Mouse (Mus musculus) liver, adult 2 months (tissue): Measurements from ENCODE around the gene Crxos. TPM values are rescaled to one million over a fixed set of nuclear protein-coding genes. Genes with fewer than 3 reads are reported as not detected.

Experiments
- DNase-seq: peaks from one replicate; pipeline ENCODE4 v3.0.0-alpha.2; 2011; ENCODE audit warnings: low read depth, low spot score; ENCODE audit errors: extremely low read depth
- H3K27ac ChIP-seq: fragments of 200-500 bp; replicated peaks from 2 replicates; pipeline ENCODE4 v1.5.1; 2012; ENCODE audit warnings: low read depth, mild to moderate bottlenecking, control low read depth, inconsistent platforms, low read length; ENCODE audit not compliant: insufficient read depth
- H3K27me3 ChIP-seq: fragments of 200-500 bp; 2 replicates; pipeline ENCODE4 v1.6.1; 2012; ENCODE audit warnings: mild to moderate bottlenecking, moderate library complexity, low read length, inconsistent platforms; ENCODE audit not compliant: control insufficient read depth, insufficient read depth
- H3K36me3 ChIP-seq: fragments of 200-500 bp; 2 replicates; pipeline ENCODE4 v1.6.1; 2012; ENCODE audit warnings: low read length, inconsistent platforms; ENCODE audit not compliant: control insufficient read depth, insufficient read depth
- H3K4me1 ChIP-seq: fragments of 200-500 bp; 2 replicates; pipeline ENCODE4 v1.6.1; 2011; ENCODE audit warnings: low read length; ENCODE audit not compliant: control insufficient read depth, insufficient read depth
- H3K4me3 ChIP-seq: fragments of 200-500 bp; 2 replicates; pipeline ENCODE4 v1.5.1; 2011; ENCODE audit warnings: low read depth, mild to moderate bottlenecking, control low read depth, low read length, moderate library complexity; ENCODE audit not compliant: insufficient read depth
- H3K79me2 ChIP-seq: fragments of 200-500 bp; 2 replicates; pipeline ENCODE4 v1.6.1; 2012; ENCODE audit warnings: inconsistent platforms, mild to moderate bottlenecking, low read length, moderate library complexity; ENCODE audit not compliant: control insufficient read depth, insufficient read depth
- H3K9ac ChIP-seq: fragments of 200-500 bp; 2 replicates; pipeline ENCODE4 v1.6.1; 2012; ENCODE audit warnings: low read depth, mild to moderate bottlenecking, control low read depth, inconsistent platforms, low read length
- CTCF ChIP-seq: fragments of 200-500 bp; IDR thresholded peaks from 2 replicates; pipeline ENCODE4 v1.5.1; 2011; ENCODE audit warnings: low read depth, low read length, control low read depth
- POLR2A ChIP-seq: fragments of 200-500 bp; IDR thresholded peaks from 2 replicates; pipeline ENCODE4 v1.6.1; 2011; ENCODE audit warnings: low read length, control low read depth; ENCODE audit not compliant: insufficient read depth; ENCODE audit errors: extremely low read depth
- WGBS: fragments of 180-500 bp; shearing (Covaris S2); methylation state at CpG from one replicate; pipeline ENCODE4 v1.1.7; 2018; 5-methylcytosine and 5-hydroxymethylcytosine counted together
- polyA plus RNA-seq: library from polyadenylated mRNA; depleted of rRNA; stranded (reverse); fragments of >200 nt; gene quantifications from 2 replicates; pipeline ENCODE4 v1.2.3, GENCODE M21; 2012; rRNA removed
- total RNA-seq: library from RNA; depleted of rRNA; stranded (reverse); fragments of >200 nt; gene quantifications from 2 replicates; pipeline ENCODE4 v1.2.3, GENCODE M21; 2014; rRNA removed

Gene Crxos
- total RNA-seq (not detected in 2 replicates), polyA plus RNA-seq (not detected in 2 replicates)

DNA sequence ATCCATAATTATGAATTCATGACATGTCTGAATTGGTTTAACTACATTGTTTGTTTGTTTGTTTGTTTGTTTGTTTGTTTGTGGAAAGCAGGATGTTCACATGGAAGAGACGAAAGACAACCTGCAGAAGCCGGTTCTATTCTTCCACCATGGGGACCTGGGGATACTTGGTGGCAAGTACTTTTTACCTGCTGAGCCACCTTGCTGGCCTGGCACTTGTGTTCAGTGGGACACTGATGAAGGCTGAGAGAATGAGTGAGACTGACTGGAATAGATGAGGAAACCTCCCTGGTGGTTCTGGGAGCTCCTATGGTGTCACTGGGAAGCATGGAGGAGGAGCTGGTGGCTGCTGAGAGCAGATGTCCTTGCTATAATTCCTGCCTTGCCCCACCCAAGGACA, at the start of gene Crxos:
Crxos (plus strand) TSS at position 301 of the 400 bp plus-strand sequence.
- Histone ChIP-seq H3K4me3 (no peak within 1 kb of the TSS), H3K4me1 (no peaks in the 10 kb centered on the region), H3K9ac (no peak within 1 kb of the TSS), H3K79me2 (no peaks in the 10 kb centered on the region), H3K27ac (no peak within 1 kb of the TSS), H3K36me3 (no peaks in the 10 kb centered on the region), H3K27me3 (no peaks in the 10 kb centered on the region)
- TF ChIP-seq CTCF (no peak), POLR2A (no peak)
- WGBS, result 91% methylated on average over 2 of the region's 2 CpGs
- DNase-seq, result no peak

GRCm38 (mm10) chr7:15839578-15839977, 42.8 kb upstream of the Crxos start, which contains the start of gene Obox6:
Gene Obox6 (minus strand): TSS chr7:15839678.
- H3K79me2 ChIP-seq, result no peaks in the 10 kb centered on the region
- H3K36me3 ChIP-seq, result no peaks in the 10 kb centered on the region
- no peaks in the 10 kb centered on the region for H3K27me3 ChIP-seq
- no peak within 1 kb of the TSS for H3K4me3 ChIP-seq
- 88% methylated on average over 3 of the region's 3 CpGs for WGBS
- DNase-seq, result no peak
- TF ChIP-seq POLR2A (no peak), CTCF (no peak)
- H3K27ac ChIP-seq, result no peak within 1 kb of the TSS
- H3K4me1 ChIP-seq, result no peaks in the 10 kb centered on the region
- H3K9ac ChIP-seq, result no peak within 1 kb of the TSS

DNA sequence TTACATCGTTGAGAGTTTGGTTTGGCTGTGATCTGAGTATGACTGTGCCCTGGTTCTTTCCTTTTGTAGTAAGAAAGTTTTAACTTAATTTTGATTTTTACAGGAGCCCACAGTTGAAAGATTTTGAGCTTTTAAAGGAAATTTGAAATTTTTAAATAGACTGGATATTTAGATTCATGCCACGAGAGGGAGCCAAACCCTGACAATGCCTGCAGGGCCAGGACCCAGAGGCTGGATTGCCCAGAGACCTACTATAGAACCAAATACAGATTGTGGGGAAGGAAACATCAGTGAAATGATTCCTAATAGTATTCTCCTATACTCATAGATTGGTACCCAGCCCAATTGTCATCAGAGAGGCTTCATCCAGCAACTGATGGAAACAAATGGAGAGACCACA, 22.8 kb upstream of the Crxos start:
- WGBS, result 38% methylated on average over 2 of the region's 2 CpGs

DNA sequence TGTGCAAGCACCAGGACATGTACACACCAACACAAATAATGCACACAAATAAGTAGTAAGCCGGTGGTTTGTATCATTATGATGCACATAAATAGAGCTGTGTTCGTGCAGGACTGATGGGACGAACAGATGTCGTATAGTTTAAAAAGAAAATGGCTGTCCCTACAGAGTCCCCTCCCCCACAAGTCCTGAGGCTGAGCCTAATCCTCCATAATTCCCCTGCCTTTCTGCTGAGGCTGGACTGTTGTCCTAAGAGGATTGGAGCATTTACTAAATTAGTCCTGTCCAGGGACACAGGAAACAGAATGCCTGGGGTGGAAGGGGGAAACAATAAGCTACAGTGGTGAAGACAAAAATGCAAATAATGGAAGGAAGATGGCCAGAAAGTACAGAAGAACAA, 18.3 kb upstream of the Crxos start:
- no peak overlapping the region for H3K9ac ChIP-seq
- TF ChIP-seq CTCF, result no peak
- TF ChIP-seq POLR2A, result no peak
- no peaks in the 10 kb centered on the region for H3K36me3 ChIP-seq
- H3K79me2 ChIP-seq, result no peaks in the 10 kb centered on the region
- DNase-seq, result no peak
- H3K27me3 ChIP-seq, result no peaks in the 10 kb centered on the region
- 80% methylated on average over 4 of the region's 4 CpGs for WGBS
- H3K27ac ChIP-seq, result no peak overlapping the region
- H3K4me1 ChIP-seq, result no peaks in the 10 kb centered on the region
- no peak overlapping the region for H3K4me3 ChIP-seq

More for the DNA sequence above, 22.8 kb upstream of the Crxos start:
- H3K27ac ChIP-seq, result no peak overlapping the region
- H3K9ac ChIP-seq, result no peak overlapping the region
- peak; percentile 36; the same call in 1 of the 2 replicates for TF ChIP-seq CTCF
- no peak for TF ChIP-seq POLR2A
- H3K36me3 ChIP-seq, result no peaks in the 10 kb centered on the region
- no peaks in the 10 kb centered on the region for H3K27me3 ChIP-seq
- no peaks in the 10 kb centered on the region for H3K79me2 ChIP-seq
- H3K4me1 ChIP-seq, result no peaks in the 10 kb centered on the region
- H3K4me3 ChIP-seq, result no peak overlapping the region
- DNase-seq, result no peak

DNA sequence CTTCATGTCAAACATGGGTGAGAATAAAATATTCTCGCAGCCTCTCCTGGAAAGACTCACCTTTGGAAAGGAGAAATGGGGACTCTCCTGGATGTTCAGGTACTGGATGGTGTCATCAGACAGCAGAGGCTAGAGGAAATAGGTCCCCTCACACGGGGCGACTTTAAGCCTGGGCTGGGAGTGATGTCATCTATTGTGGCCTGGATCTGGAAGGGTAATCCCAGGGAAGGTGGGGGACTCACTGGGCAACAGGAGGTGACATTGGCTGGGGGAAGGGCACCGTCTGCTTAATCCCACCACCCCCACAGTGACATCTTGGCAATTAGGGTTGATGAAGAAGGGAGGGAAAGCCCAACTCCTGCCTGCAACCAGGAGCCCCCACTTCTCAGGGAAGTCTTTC, 2.7 kb upstream of the Crxos start, which contains the start of gene Crx:
Crx (minus strand) TSS at position 213 of the 400 bp plus-strand sequence.
- Histone ChIP-seq H3K79me2 (no peaks in the 10 kb centered on the region), H3K27me3 (no peaks in the 10 kb centered on the region), H3K27ac (no peak within 1 kb of the TSS), H3K4me1 (no peaks in the 10 kb centered on the region), H3K36me3 (no peaks in the 10 kb centered on the region), H3K4me3 (no peak within 1 kb of the TSS), H3K9ac (no peak within 1 kb of the TSS)
- no peak for TF ChIP-seq CTCF
- no peak for TF ChIP-seq POLR2A
- 24% methylated on average over 4 of the region's 4 CpGs for WGBS
- DNase-seq, result no peak

- WGBS, result 20% methylated on average over 7 of the region's 7 CpGs
These were observed 1.0 kb upstream of the Crxos start for GRCm38 (mm10) chr7:15881388-15881787.

More at GRCm38 (mm10) chr7:15881388-15881787, 1.0 kb upstream of the Crxos start:
- Histone ChIP-seq H3K27ac (no peak overlapping the region), H3K9ac (no peak overlapping the region), H3K27me3 (no peaks in the 10 kb centered on the region), H3K4me3 (no peak overlapping the region), H3K4me1 (no peaks in the 10 kb centered on the region), H3K79me2 (no peaks in the 10 kb centered on the region), H3K36me3 (no peaks in the 10 kb centered on the region)
- TF ChIP-seq POLR2A, result no peak
- TF ChIP-seq CTCF, result no peak
- DNase-seq, result no peak
